Mouse (Mus musculus) layer of hippocampus, postnatal 25 days (tissue): Measurements from ENCODE around the gene Cep104. TPM values are rescaled to one million over a fixed set of nuclear protein-coding genes. Genes with fewer than 3 reads are reported as not detected.

Source experiments
- DNase-seq, 2 experiments: peaks; one replicate each; pipeline ENCODE4 v3.0.0; 2022; ENCODE audit warnings: mixed read lengths in 2 of 2, low spot score in 1 of 2; ENCODE audit errors: extremely low spot score in 1 of 2
- total RNA-seq, 2 experiments: library from RNA; stranded (reverse); gene quantifications; 2 replicates each; pipeline ENCODE4 v1.2.3; 2021

Cep104 gene
- total RNA-seq, 2 experiments from 2014 or later, result 31.0 to 31.3 TPM

GRCm38 (mm10) chr4:153980470-153980869 is 5.5 kb downstream of the Cep104 start:
- DNase-seq, result no peak

- DNase-seq, result no peak
These were observed 17.7 kb downstream of the Cep104 start for GRCm38 (mm10) chr4:153992715-153993114.

GRCm38 (mm10) chr4:153993505-153993904 is 18.5 kb downstream of the Cep104 start:
- DNase-seq, result no peak

GRCm38 (mm10) chr4:154005488-154005887 is 30.5 kb downstream of the Cep104 start:
- no peak for DNase-seq

GRCm38 (mm10) chr4:154006264-154006663 is 31.3 kb downstream of the Cep104 start:
- no peak for DNase-seq

GRCm38 (mm10) chr4:154007759-154008158 is 32.8 kb downstream of the Cep104 start:
- no peak for DNase-seq

GRCm38 (mm10) chr4:154010907-154011645 is 36.1 kb downstream of the Cep104 start:
- DNase-seq, result no peak

GRCm38 (mm10) chr4:154011646-154012089 is 36.7 kb downstream of the Cep104 start, which contains the start of gene Lrrc47:
Gene Lrrc47 (plus strand): TSS chr4:154011731.
- peak; percentile 69 to 77 for DNase-seq

GRCm38 (mm10) chr4:154012132-154012882 is 37.3 kb downstream of the Cep104 start:
- no peak for DNase-seq

GRCm38 (mm10) chr4:154015476-154015875 is 40.5 kb downstream of the Cep104 start:
- no peak for DNase-seq

- DNase-seq, result peak in 1 of 2 experiments; percentile 62
These were observed 44.6 kb downstream of the Cep104 start for GRCm38 (mm10) chr4:154019571-154019970.

GRCm38 (mm10) chr4:154021432-154021831 is 46.4 kb downstream of the Cep104 start:
- DNase-seq, result no peak

- no peak for DNase-seq
These were observed 47.4 kb downstream of the Cep104 start for GRCm38 (mm10) chr4:154022407-154022806.

- no peak for DNase-seq
These were observed 47.9 kb downstream of the Cep104 start for GRCm38 (mm10) chr4:154022844-154023243.

- DNase-seq, result no peak
These were observed 49.0 kb downstream of the Cep104 start for GRCm38 (mm10) chr4:154023754-154024601.

- DNase-seq, result no peak
These were observed 49.9 kb downstream of the Cep104 start for GRCm38 (mm10) chr4:154024729-154025521.

GRCm38 (mm10) chr4:154025641-154026440 is 50.8 kb downstream of the Cep104 start, which contains the start of gene Smim1:
Gene Smim1 (minus strand): TSS chr4:154026230.
- DNase-seq, result peak in 1 of 2 experiments; percentile 64

GRCm38 (mm10) chr4:154026441-154026761 is 51.4 kb downstream of the Cep104 start:
- no peak for DNase-seq

- no peak for DNase-seq
These were observed 53.1 kb downstream of the Cep104 start for GRCm38 (mm10) chr4:154028066-154028465.
